Mouse (Mus musculus): ENCODE results near the gene Phf13. TPM values are rescaled to one million over a fixed set of nuclear protein-coding genes. Genes with fewer than 3 reads are reported as not detected.

Gene Phf13
- 6.5 and 6.9 TPM in 2 replicates for polyA plus RNA-seq (2012; rRNA removed; ENCODE audit: low replicate concordance)

GRCm38 (mm10) chr4:151996173-151996950 is at the start of gene Phf13:
TSS of gene Phf13 (minus strand) at chr4:151996258.

GRCm38 (mm10) chr4:152038985-152039830 is 43.1 kb upstream of the Phf13 start, which contains the start of gene Nol9:
TSS of gene Nol9 (plus strand) at chr4:152039321.

GRCm38 (mm10) chr4:152038225-152038984 is 42.3 kb upstream of the Phf13 start, which contains the start of gene Tas1r1:
TSS of gene Tas1r1 (minus strand) at chr4:152038568.

GRCm38 (mm10) chr4:152027524-152027923 is 31.5 kb upstream of the Phf13 start, which contains the start of gene Zbtb48:
TSS of gene Zbtb48 (minus strand) at chr4:152027671.

GRCm38 (mm10) chr4:152008622-152009075 is 12.6 kb upstream of the Phf13 start, which contains the start of gene Klhl21:
TSS of gene Klhl21 (plus strand) at chr4:152008803.

GRCm38 (mm10) chr4:151988342-151989109 is 7.5 kb downstream of the Phf13 start, which contains the start of gene Thap3:
TSS of gene Thap3 (minus strand) at chr4:151988997.

Other genes with a start within 250 kb of the Phf13 start
- 2.6 TPM in 2 replicates for gene Camta1, start 134.4 kb downstream of the Phf13 start, polyA plus RNA-seq (2012; rRNA removed; ENCODE audit: low replicate concordance)
- 41.2 and 55.6 TPM in 2 replicates for gene Dnajc11, start 62.6 kb downstream of the Phf13 start, polyA plus RNA-seq (2012; rRNA removed; ENCODE audit: low replicate concordance)
- 19.8 and 34.8 TPM in 2 replicates for gene Thap3, start 7.3 kb downstream of the Phf13 start, polyA plus RNA-seq (2012; rRNA removed; ENCODE audit: low replicate concordance)
- gene Klhl21, start 12.5 kb upstream of the Phf13 start, polyA plus RNA-seq (2012; rRNA removed; ENCODE audit: low replicate concordance), result 19.2 and 22.7 TPM in 2 replicates
- gene Zbtb48, start 31.4 kb upstream of the Phf13 start, polyA plus RNA-seq (2012; rRNA removed; ENCODE audit: low replicate concordance), result 9.2 and 15.2 TPM in 2 replicates
- 0.05 TPM in 2 replicates for gene Tas1r1, start 42.3 kb upstream of the Phf13 start, polyA plus RNA-seq (2012; rRNA removed; ENCODE audit: low replicate concordance)
- 12.9 and 13.8 TPM in 2 replicates for gene Nol9, start 43.1 kb upstream of the Phf13 start, polyA plus RNA-seq (2012; rRNA removed; ENCODE audit: low replicate concordance)
- gene Plekhg5, start 76.2 kb upstream of the Phf13 start, polyA plus RNA-seq (2012; rRNA removed; ENCODE audit: low replicate concordance), result 9.6 and 17.1 TPM in 2 replicates
- 3.0 and 4.1 TPM in 2 replicates for gene Tnfrsf25, start 119.7 kb upstream of the Phf13 start, polyA plus RNA-seq (2012; rRNA removed; ENCODE audit: low replicate concordance)
- gene Espn, start 156.1 kb upstream of the Phf13 start, polyA plus RNA-seq (2012; rRNA removed; ENCODE audit: low replicate concordance), result 273 and 642 TPM in 2 replicates
- gene Hes2, start 162.6 kb upstream of the Phf13 start, polyA plus RNA-seq (2012; rRNA removed; ENCODE audit: low replicate concordance), result 9.6 and 49.1 TPM in 2 replicates
- gene Acot7, start 181.9 kb upstream of the Phf13 start, polyA plus RNA-seq (2012; rRNA removed; ENCODE audit: low replicate concordance), result 29.0 and 38.7 TPM in 2 replicates

All from duodenum, adult 2 months (tissue).